Mouse (Mus musculus) midbrain, embryonic 14.5 days (tissue): ENCODE measurements around the gene Isy1. TPM values are rescaled to one million over a fixed set of nuclear protein-coding genes. Genes with fewer than 3 reads are reported as not detected.

ENCODE experiments used
- ATAC-seq: fragments of 200-750 bp; cut with Nextera tagmentation; 2 replicates; pipeline ENCODE4 v1.8.0; 2017; ENCODE audit warnings: moderate number of reproducible peaks, moderate library complexity; ENCODE audit not compliant: low FRiP score, low TSS enrichment
- DNase-seq: peaks from one replicate; pipeline ENCODE4 v3.0.0-alpha.2; 2015
- H3K27ac ChIP-seq: fragments of 300-500 bp; sonication (generic); replicated peaks from 2 replicates; pipeline ENCODE4 v1.5.1; 2014; ENCODE audit warnings: mild to moderate bottlenecking, low read depth, low read length, moderate library complexity
- H3K27me3 ChIP-seq: fragments of 300-500 bp; sonication (generic); 2 replicates; pipeline ENCODE4 v1.6.1; 2014; ENCODE audit warnings: low read length, control low read depth, mixed read lengths; ENCODE audit not compliant: control insufficient read depth, insufficient read depth
- H3K36me3 ChIP-seq: fragments of 300-500 bp; sonication (generic); 2 replicates; pipeline ENCODE4 v1.6.1; 2014; ENCODE audit warnings: low read length, control low read depth; ENCODE audit not compliant: control insufficient read depth, insufficient read depth
- H3K4me1 ChIP-seq: fragments of 300-500 bp; sonication (generic); 2 replicates; pipeline ENCODE4 v1.6.1; 2014; ENCODE audit warnings: mild to moderate bottlenecking, antibody characterized with exemption, low read length, control low read depth; ENCODE audit not compliant: control insufficient read depth, insufficient read depth
- H3K4me2 ChIP-seq: fragments of 300-500 bp; sonication (generic); 2 replicates; pipeline ENCODE4 v1.6.1; 2014; ENCODE audit warnings: mild to moderate bottlenecking, low read length, moderate library complexity
- H3K4me3 ChIP-seq: fragments of 300-500 bp; sonication (generic); replicated peaks from 2 replicates; pipeline ENCODE4 v1.5.1; 2014; ENCODE audit warnings: low read depth, low read length
- H3K9ac ChIP-seq: fragments of 300-500 bp; sonication (generic); replicated peaks from 2 replicates; pipeline ENCODE4 v1.6.1; 2014; ENCODE audit warnings: mild to moderate bottlenecking, low read length, moderate library complexity
- H3K9me3 ChIP-seq: fragments of 300-500 bp; sonication (generic); 2 replicates; pipeline ENCODE4 v1.6.1; 2016; ENCODE audit warnings: low read length, control low read depth, mixed read lengths; ENCODE audit not compliant: control insufficient read depth
- WGBS: fragments of 180-500 bp; shearing (Covaris S2); extraction: QIAGEN DNeasy Blood & Tissue Kit; methylation state at CpG from one replicate; pipeline ENCODE4 v1.1.7; 2014; 5-methylcytosine and 5-hydroxymethylcytosine counted together
- polyA plus RNA-seq: library from polyadenylated mRNA; unstranded; fragments of >200 nt; fragmentation: Nextera tagmentation; extraction: Ambion mirVana; gene quantifications from 2 replicates; pipeline ENCODE4 v1.2.1, GENCODE M21; 2014

The Isy1 gene
- polyA plus RNA-seq, 1 experiment from 2014 or later = 23.9 TPM

GRCm38 (mm10) chr6:87805448-87805847 is 33.1 kb downstream of the Isy1 start:
- no peak overlapping the region for H3K9ac ChIP-seq
- H3K4me2 ChIP-seq = no peak overlapping the region
- no peak overlapping the region for H3K27ac ChIP-seq
- ATAC-seq (no peak), DNase-seq (no peak)
- 92% methylated on average over 7 of the region's 7 CpGs for WGBS
- H3K27me3 ChIP-seq = no peaks in the 10 kb centered on the region
- H3K4me1 ChIP-seq = 0 out of 2 replicates have a peak, but pooled peaks cover under 1% of the 10 kb centered on the region
- H3K9me3 ChIP-seq = no peaks in the 10 kb centered on the region
- no peak overlapping the region for H3K4me3 ChIP-seq
- H3K36me3 ChIP-seq = 0 out of 2 replicates have a peak, but pooled peaks cover 2% of the 10 kb centered on the region

- H3K4me3 ChIP-seq = no peak overlapping the region
- 76% methylated on average over 7 of the region's 7 CpGs for WGBS
These were observed 33.7 kb downstream of the Isy1 start for GRCm38 (mm10) chr6:87804886-87805285.

GRCm38 (mm10) chr6:87804036-87804435 is 34.6 kb downstream of the Isy1 start:
- H3K4me2 ChIP-seq = no peak overlapping the region
- H3K9ac ChIP-seq = no peak overlapping the region
- H3K9me3 ChIP-seq = no peaks in the 10 kb centered on the region
- DNase-seq (no peak), ATAC-seq (no peak)
- H3K27me3 ChIP-seq = no peaks in the 10 kb centered on the region
- no peak overlapping the region for H3K27ac ChIP-seq
- no peak overlapping the region for H3K4me3 ChIP-seq
- 90% methylated on average over 1 of the region's 1 CpGs for WGBS
- H3K36me3 ChIP-seq = 0 out of 2 replicates have a peak, but pooled peaks cover 2% of the 10 kb centered on the region
- H3K4me1 ChIP-seq = no peaks in the 10 kb centered on the region

More at GRCm38 (mm10) chr6:87804886-87805285, 33.7 kb downstream of the Isy1 start:
- Histone ChIP-seq H3K4me1 (no peaks in the 10 kb centered on the region), H3K9me3 (no peaks in the 10 kb centered on the region), H3K27ac (no peak overlapping the region), H3K36me3 (0 out of 2 replicates have a peak, but pooled peaks cover 2% of the 10 kb centered on the region), H3K4me2 (no peak overlapping the region), H3K9ac (no peak overlapping the region), H3K27me3 (no peaks in the 10 kb centered on the region)
- ATAC-seq (no peak), DNase-seq (no peak)

- no peak for ATAC-seq
- WGBS = 87% methylated on average over 7 of the region's 7 CpGs
These were observed 36.1 kb downstream of the Isy1 start for GRCm38 (mm10) chr6:87802462-87802861.

GRCm38 (mm10) chr6:87799576-87799975 is 39.0 kb downstream of the Isy1 start:
- no peak overlapping the region for H3K9ac ChIP-seq
- 93% methylated on average over 6 of the region's 6 CpGs for WGBS
- H3K4me1 ChIP-seq = no peaks in the 10 kb centered on the region
- ATAC-seq (no peak), DNase-seq (no peak)
- H3K4me3 ChIP-seq = no peak overlapping the region
- H3K36me3 ChIP-seq = 0 out of 2 replicates have a peak, but pooled peaks cover 2% of the 10 kb centered on the region
- H3K4me2 ChIP-seq = no peak overlapping the region
- no peaks in the 10 kb centered on the region for H3K9me3 ChIP-seq
- H3K27ac ChIP-seq = no peak overlapping the region
- no peaks in the 10 kb centered on the region for H3K27me3 ChIP-seq

More at GRCm38 (mm10) chr6:87802462-87802861, 36.1 kb downstream of the Isy1 start:
- Histone ChIP-seq H3K4me1 (no peaks in the 10 kb centered on the region), H3K9me3 (no peaks in the 10 kb centered on the region), H3K4me3 (no peak overlapping the region), H3K27ac (no peak overlapping the region), H3K4me2 (no peak overlapping the region), H3K9ac (no peak overlapping the region), H3K27me3 (no peaks in the 10 kb centered on the region), H3K36me3 (0 out of 2 replicates have a peak, but pooled peaks cover 2% of the 10 kb centered on the region)
- DNase-seq = no peak

GRCm38 (mm10) chr6:87797321-87797720 is 41.3 kb downstream of the Isy1 start:
- H3K9me3 ChIP-seq = no peaks in the 10 kb centered on the region
- no peaks in the 10 kb centered on the region for H3K4me1 ChIP-seq
- WGBS = 51% methylated on average over 2 of the region's 2 CpGs
- no peaks in the 10 kb centered on the region for H3K27me3 ChIP-seq
- no peak overlapping the region for H3K4me2 ChIP-seq
- no peak overlapping the region for H3K4me3 ChIP-seq
- no peak for DNase-seq
- H3K36me3 ChIP-seq = peaks cover 11% of the 10 kb centered on the region
- no peak overlapping the region for H3K9ac ChIP-seq
- H3K27ac ChIP-seq = no peak overlapping the region
- no peak for ATAC-seq

- Histone ChIP-seq H3K9me3 (no peaks in the 10 kb centered on the region), H3K4me1 (no peaks in the 10 kb centered on the region), H3K9ac (no peak overlapping the region), H3K4me2 (no peak overlapping the region), H3K4me3 (no peak overlapping the region), H3K27me3 (no peaks in the 10 kb centered on the region), H3K36me3 (peaks cover 15% of the 10 kb centered on the region), H3K27ac (no peak overlapping the region)
- DNase-seq = no peak
- ATAC-seq = no peak
- 89% methylated on average over 6 of the region's 6 CpGs for WGBS
These were observed 42.2 kb downstream of the Isy1 start for GRCm38 (mm10) chr6:87796251-87796880.

GRCm38 (mm10) chr6:87795385-87796150 is 43.0 kb downstream of the Isy1 start:
- DNase-seq (no peak), ATAC-seq (no peak)
- Histone ChIP-seq H3K4me1 (no peaks in the 10 kb centered on the region), H3K9ac (no peak overlapping the region), H3K36me3 (peaks cover 18% of the 10 kb centered on the region), H3K27me3 (no peaks in the 10 kb centered on the region), H3K4me3 (no peak overlapping the region), H3K4me2 (no peak overlapping the region), H3K27ac (no peak overlapping the region), H3K9me3 (no peaks in the 10 kb centered on the region)
- WGBS = 58% methylated on average over 6 of the region's 6 CpGs
